Mouse (Mus musculus): ENCODE results near the gene Polr3h.

- TF ChIP-seq USF1 (IDR thresholded peaks at IDR 0.05; ENCODE audit: low read depth) = no peak
- TF ChIP-seq POLR2A (IDR thresholded peaks at IDR 0.05; ENCODE audit: insufficient read length, low read depth) = peak; percentile 96
- TF ChIP-seq TCF3 (IDR thresholded peaks at IDR 0.05; ENCODE audit: insufficient read length, low read depth) = no peak
Observed at GRCm38 (mm10) chr15:81925760-81926445, at the start of gene Polr3h.

All from myocyte (in vitro differentiated cells).